Mouse (Mus musculus): Measurements from ENCODE around the gene Gpr141. TPM values are rescaled to one million over a fixed set of nuclear protein-coding genes. Genes with fewer than 3 reads are reported as not detected.
"Not testable (repeated sequence)": the region's sequence is repeated elsewhere in the genome, so short reads cannot be mapped to it uniquely, and the experiment has no call there.

Gpr141 gene
- polyA plus RNA-seq, 1 experiment from 2014 or later = 2.3 TPM

- H3K9ac ChIP-seq = no peak overlapping the region
- WGBS = 89% methylated on average over 3 of the region's 3 CpGs
- H3K27ac ChIP-seq = no peak overlapping the region
- H3K27me3 ChIP-seq (replicated peaks) = no peaks in the 10 kb centered on the region
- H3K4me2 ChIP-seq = no peak overlapping the region
- no peaks in the 10 kb centered on the region for H3K36me3 ChIP-seq
- H3K4me3 ChIP-seq (replicated peaks) = no peak overlapping the region
- H3K4me1 ChIP-seq = no peaks in the 10 kb centered on the region
- ATAC-seq (ENCODE audit: insufficient read depth, low FRiP score, low read depth) = no peak
- H3K9me3 ChIP-seq = no peaks in the 10 kb centered on the region
These were observed 29.1 kb downstream of the Gpr141 start for GRCm38 (mm10) chr13:19794942-19795341.

GRCm38 (mm10) chr13:19794486-19794885 is 29.6 kb downstream of the Gpr141 start:
- no peak overlapping the region for H3K4me2 ChIP-seq
- no peaks in the 10 kb centered on the region for H3K9me3 ChIP-seq
- H3K4me1 ChIP-seq = no peaks in the 10 kb centered on the region
- 75% methylated on average over 6 of the region's 6 CpGs for WGBS
- ATAC-seq (ENCODE audit: insufficient read depth, low FRiP score, low read depth) = no peak
- no peaks in the 10 kb centered on the region for H3K27me3 ChIP-seq (replicated peaks)
- H3K4me3 ChIP-seq (replicated peaks) = no peak overlapping the region
- H3K36me3 ChIP-seq = no peaks in the 10 kb centered on the region
- no peak overlapping the region for H3K9ac ChIP-seq
- H3K27ac ChIP-seq = no peak overlapping the region

- Histone ChIP-seq H3K27ac (no peak overlapping the region), H3K4me2 (no peak overlapping the region), H3K27me3 (replicated peaks) (no peaks in the 10 kb centered on the region), H3K4me1 (no peaks in the 10 kb centered on the region), H3K9ac (no peak overlapping the region), H3K36me3 (no peaks in the 10 kb centered on the region), H3K9me3 (no peaks in the 10 kb centered on the region), H3K4me3 (replicated peaks) (no peak overlapping the region)
- ATAC-seq (ENCODE audit: insufficient read depth, low FRiP score, low read depth) = no peak
- 77% methylated on average over 4 of the region's 4 CpGs for WGBS
These were observed 30.3 kb downstream of the Gpr141 start for GRCm38 (mm10) chr13:19793761-19794160.

GRCm38 (mm10) chr13:19787946-19788345 is 36.1 kb downstream of the Gpr141 start:
- not testable (repeated sequence) for H3K36me3 ChIP-seq; H3K4me1 ChIP-seq; H3K4me3 ChIP-seq (replicated peaks); ATAC-seq (ENCODE audit: insufficient read depth, low FRiP score, low read depth); H3K4me2 ChIP-seq; H3K27me3 ChIP-seq (replicated peaks); H3K9me3 ChIP-seq; H3K9ac ChIP-seq; H3K27ac ChIP-seq
- 68% methylated on average over 1 of the region's 1 CpGs for WGBS

- H3K9me3 ChIP-seq = no peaks in the 10 kb centered on the region
- WGBS = 39% methylated on average over 1 of the region's 1 CpGs
- H3K4me3 ChIP-seq (replicated peaks) = no peak overlapping the region
- H3K4me2 ChIP-seq = no peak overlapping the region
- no peaks in the 10 kb centered on the region for H3K27me3 ChIP-seq (replicated peaks)
- no peak for ATAC-seq (ENCODE audit: insufficient read depth, low FRiP score, low read depth)
- no peaks in the 10 kb centered on the region for H3K4me1 ChIP-seq
- H3K36me3 ChIP-seq = no peaks in the 10 kb centered on the region
- no peak overlapping the region for H3K27ac ChIP-seq
- no peak overlapping the region for H3K9ac ChIP-seq
These were observed 53.9 kb downstream of the Gpr141 start for GRCm38 (mm10) chr13:19770163-19770562.

GRCm38 (mm10) chr13:19767202-19767601 is 56.9 kb downstream of the Gpr141 start:
- 61% methylated on average over 2 of the region's 2 CpGs for WGBS
- H3K4me3 ChIP-seq (replicated peaks) = no peak overlapping the region
- H3K36me3 ChIP-seq = no peaks in the 10 kb centered on the region
- ATAC-seq (ENCODE audit: insufficient read depth, low FRiP score, low read depth) = no peak
- no peaks in the 10 kb centered on the region for H3K9me3 ChIP-seq
- H3K27me3 ChIP-seq (replicated peaks) = no peaks in the 10 kb centered on the region
- H3K4me1 ChIP-seq = no peaks in the 10 kb centered on the region
- H3K27ac ChIP-seq = no peak overlapping the region
- H3K9ac ChIP-seq = no peak overlapping the region
- H3K4me2 ChIP-seq = no peak overlapping the region

- WGBS = 91% methylated on average over 4 of the region's 4 CpGs
- no peak for ATAC-seq (ENCODE audit: insufficient read depth, low FRiP score, low read depth)
- H3K4me3 ChIP-seq (replicated peaks) = no peak overlapping the region
- H3K27ac ChIP-seq = no peak overlapping the region
- H3K9me3 ChIP-seq = no peaks in the 10 kb centered on the region
- H3K36me3 ChIP-seq = no peaks in the 10 kb centered on the region
- H3K27me3 ChIP-seq (replicated peaks) = no peaks in the 10 kb centered on the region
- no peaks in the 10 kb centered on the region for H3K4me1 ChIP-seq
- no peak overlapping the region for H3K4me2 ChIP-seq
- no peak overlapping the region for H3K9ac ChIP-seq
These were observed 59.8 kb downstream of the Gpr141 start for GRCm38 (mm10) chr13:19764276-19764675.

GRCm38 (mm10) chr13:19763211-19763610 is 60.8 kb downstream of the Gpr141 start:
- Histone ChIP-seq H3K4me3 (replicated peaks) (no peak overlapping the region), H3K27ac (no peak overlapping the region), H3K36me3 (no peaks in the 10 kb centered on the region), H3K9me3 (no peaks in the 10 kb centered on the region), H3K4me1 (no peaks in the 10 kb centered on the region), H3K4me2 (no peak overlapping the region), H3K9ac (no peak overlapping the region), H3K27me3 (replicated peaks) (no peaks in the 10 kb centered on the region)
- WGBS = 86% methylated on average over 1 of the region's 1 CpGs
- no peak for ATAC-seq (ENCODE audit: insufficient read depth, low FRiP score, low read depth)

GRCm38 (mm10) chr13:19745741-19746140 is 78.3 kb downstream of the Gpr141 start:
- H3K27ac ChIP-seq = no peak overlapping the region
- H3K9ac ChIP-seq = no peak overlapping the region
- H3K27me3 ChIP-seq (replicated peaks) = no peaks in the 10 kb centered on the region
- H3K4me2 ChIP-seq = no peak overlapping the region
- ATAC-seq (ENCODE audit: insufficient read depth, low FRiP score, low read depth) = no peak
- no peaks in the 10 kb centered on the region for H3K36me3 ChIP-seq
- H3K4me1 ChIP-seq = no peaks in the 10 kb centered on the region
- 52% methylated on average over 2 of the region's 2 CpGs for WGBS
- H3K9me3 ChIP-seq = no peaks in the 10 kb centered on the region
- H3K4me3 ChIP-seq (replicated peaks) = no peak overlapping the region

GRCm38 (mm10) chr13:19744536-19744935 is 79.5 kb downstream of the Gpr141 start:
- H3K27me3 ChIP-seq (replicated peaks) = no peaks in the 10 kb centered on the region

GRCm38 (mm10) chr13:19734597-19734996 is 89.5 kb downstream of the Gpr141 start:
- ATAC-seq (ENCODE audit: insufficient read depth, low FRiP score, low read depth) = no peak
- H3K4me2 ChIP-seq = no peak overlapping the region
- H3K9ac ChIP-seq = no peak overlapping the region
- no peaks in the 10 kb centered on the region for H3K36me3 ChIP-seq
- no peaks in the 10 kb centered on the region for H3K27me3 ChIP-seq (replicated peaks)
- WGBS = 91% methylated on average over 5 of the region's 5 CpGs
- no peaks in the 10 kb centered on the region for H3K9me3 ChIP-seq
- H3K27ac ChIP-seq = no peak overlapping the region
- H3K4me1 ChIP-seq = no peaks in the 10 kb centered on the region
- no peak overlapping the region for H3K4me3 ChIP-seq (replicated peaks)

More at GRCm38 (mm10) chr13:19744536-19744935, 79.5 kb downstream of the Gpr141 start:
- Histone ChIP-seq H3K4me2 (no peak overlapping the region), H3K9ac (no peak overlapping the region), H3K27ac (no peak overlapping the region), H3K4me3 (replicated peaks) (no peak overlapping the region), H3K36me3 (no peaks in the 10 kb centered on the region), H3K4me1 (no peaks in the 10 kb centered on the region), H3K9me3 (no peaks in the 10 kb centered on the region)
- WGBS = 80% methylated on average over 5 of the region's 5 CpGs
- ATAC-seq (ENCODE audit: insufficient read depth, low FRiP score, low read depth) = no peak

GRCm38 (mm10) chr13:19730826-19731225 is 93.2 kb downstream of the Gpr141 start:
- WGBS = 66% methylated on average over 2 of the region's 2 CpGs
- Histone ChIP-seq H3K4me1 (no peaks in the 10 kb centered on the region), H3K4me2 (no peak overlapping the region), H3K27ac (no peak overlapping the region), H3K4me3 (replicated peaks) (no peak overlapping the region), H3K9me3 (no peaks in the 10 kb centered on the region), H3K36me3 (no peaks in the 10 kb centered on the region), H3K27me3 (replicated peaks) (no peaks in the 10 kb centered on the region), H3K9ac (no peak overlapping the region)
- ATAC-seq (ENCODE audit: insufficient read depth, low FRiP score, low read depth) = no peak

GRCm38 (mm10) chr13:19718954-19719353 is 105.1 kb downstream of the Gpr141 start:
- H3K4me1 ChIP-seq = 0 out of 2 replicates have a peak, but pooled peaks cover 2% of the 10 kb centered on the region
- ATAC-seq (ENCODE audit: insufficient read depth, low FRiP score, low read depth) = no peak
- no peak overlapping the region for H3K27ac ChIP-seq
- 43% methylated on average over 5 of the region's 5 CpGs for WGBS
- H3K4me3 ChIP-seq (replicated peaks) = no peak overlapping the region
- no peaks in the 10 kb centered on the region for H3K27me3 ChIP-seq (replicated peaks)
- H3K36me3 ChIP-seq = no peaks in the 10 kb centered on the region
- H3K9me3 ChIP-seq = no peaks in the 10 kb centered on the region
- no peak overlapping the region for H3K4me2 ChIP-seq
- no peak overlapping the region for H3K9ac ChIP-seq
